Mouse (Mus musculus) megakaryocyte, adult 5-6 weeks (primary cell): ENCODE measurements around the gene Trim72. TPM values are rescaled to one million over a fixed set of nuclear protein-coding genes. Genes with fewer than 3 reads are reported as not detected.
A peak's percentile ranks its signal among the peaks of the same experiment; 100 is the strongest.
"Not testable (repeated sequence)": the region's sequence is repeated elsewhere in the genome, so short reads cannot be mapped to it uniquely, and the experiment has no call there.

ENCODE experiments used
- ATAC-seq: 2 replicates; pipeline ENCODE4 v1.8.0; 2016; ENCODE audit warnings: mild to moderate bottlenecking, inconsistent platforms; ENCODE audit not compliant: poor library complexity, severe bottlenecking
- total RNA-seq, 2 experiments: library from RNA; stranded (forward) in 1 of 2; stranded (reverse) in 1 of 2; fragments of 153-499, 151-499 nt in 1 of 2; fragments of 221-1000, 200-1000 nt in 1 of 2; gene quantifications; 2 replicates each; pipeline versions ENCODE4 v1.2.3 to v1.2.4; 2015 to 2017

Trim72 gene
- total RNA-seq, 2 experiments from 2014 or later, result not detected

DNA sequence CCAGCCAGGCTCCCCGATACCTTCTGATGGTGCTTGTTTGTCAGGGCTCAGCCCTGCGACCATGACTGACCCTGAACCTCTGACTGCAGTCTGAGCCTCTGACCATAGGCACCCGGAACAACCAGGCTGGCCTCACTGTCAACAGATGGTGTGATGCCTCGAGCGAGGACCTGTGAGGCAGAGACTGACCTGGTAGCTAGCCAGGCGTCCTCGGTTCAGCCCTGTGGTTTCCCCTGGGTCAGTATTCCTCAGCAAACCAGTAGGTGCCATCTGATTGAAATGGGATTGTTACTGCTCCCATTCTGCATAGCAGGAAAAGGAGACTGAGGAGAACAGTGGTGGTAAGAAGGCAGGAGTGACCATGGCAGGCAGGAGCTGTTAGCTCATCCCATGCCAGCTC lies 2.4 kb downstream of the Trim72 start:
- no peak for ATAC-seq

DNA sequence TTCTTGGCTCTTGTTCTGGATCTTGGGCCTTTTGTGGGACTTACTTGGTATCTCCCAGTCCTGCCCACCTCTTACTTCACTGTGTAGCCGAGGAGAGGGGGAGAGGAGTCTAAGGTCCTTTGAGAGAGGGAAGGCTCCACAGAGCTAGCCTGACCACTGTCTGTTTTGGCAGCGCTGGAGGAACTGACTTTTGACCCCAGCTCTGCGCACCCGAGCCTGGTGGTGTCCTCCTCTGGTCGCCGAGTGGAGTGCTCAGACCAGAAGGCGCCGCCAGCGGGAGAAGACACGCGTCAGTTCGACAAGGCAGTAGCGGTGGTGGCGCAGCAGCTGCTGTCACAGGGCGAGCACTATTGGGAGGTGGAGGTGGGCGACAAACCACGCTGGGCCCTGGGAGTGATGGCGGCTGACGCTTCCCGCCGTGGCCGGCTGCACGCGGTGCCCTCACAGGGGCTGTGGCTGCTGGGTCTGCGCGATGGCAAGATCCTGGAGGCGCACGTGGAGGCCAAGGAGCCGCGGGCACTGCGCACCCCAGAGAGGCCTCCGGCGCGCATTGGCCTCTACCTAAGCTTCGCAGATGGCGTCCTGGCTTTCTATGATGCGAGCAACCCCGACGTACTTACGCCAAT lies 6.1 kb downstream of the Trim72 start:
- ATAC-seq, result no peak

DNA sequence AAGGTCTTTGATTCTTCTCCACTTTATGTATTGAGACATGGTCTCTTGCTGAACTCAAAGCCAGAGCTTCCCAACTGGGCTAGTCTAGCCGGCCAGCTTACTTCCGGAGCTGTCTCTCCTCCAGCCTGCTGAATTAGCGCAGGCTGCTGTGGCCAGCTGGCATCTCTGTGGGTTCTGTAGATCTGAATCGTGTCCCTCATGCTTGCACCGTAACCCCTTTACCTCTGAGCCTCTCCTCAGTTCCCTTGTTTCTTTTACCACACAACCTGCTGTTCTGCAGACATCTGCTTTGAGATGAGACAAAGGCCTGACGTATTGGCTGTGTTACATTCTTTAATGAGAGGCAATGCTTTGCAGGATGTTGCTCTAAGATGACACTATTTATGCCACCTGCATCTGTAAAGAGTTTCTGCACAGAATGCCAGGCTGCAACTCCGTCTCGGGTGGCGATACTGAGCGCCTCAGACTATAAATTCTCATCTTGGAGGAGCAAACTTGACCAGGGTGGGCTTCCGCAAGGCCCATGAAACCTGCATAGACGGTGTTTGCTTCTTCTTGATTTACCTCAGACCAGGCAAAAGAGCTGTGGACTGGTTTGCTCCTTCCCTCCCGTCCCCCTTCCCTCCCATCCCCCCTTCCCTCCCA lies 8.5 kb downstream of the Trim72 start:
- no peak for ATAC-seq

DNA sequence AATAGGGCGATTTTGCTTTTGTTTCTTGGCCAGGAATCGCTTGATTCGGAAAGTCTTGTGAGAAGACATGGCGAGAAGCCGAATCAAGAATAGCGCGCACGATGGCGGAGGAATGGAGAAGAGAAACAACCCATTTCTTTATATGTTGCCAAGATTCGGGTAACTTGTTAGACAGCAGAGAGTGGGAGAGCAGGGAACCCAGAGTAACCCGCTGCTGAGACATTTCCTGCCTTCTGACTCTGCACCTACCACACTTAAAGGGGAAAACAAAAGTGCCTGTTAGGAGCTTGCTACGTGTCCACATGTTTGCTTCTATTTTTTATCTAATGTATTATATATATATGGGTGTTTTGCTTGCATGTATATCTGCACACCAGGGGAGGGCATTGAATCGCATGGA lies 9.4 kb downstream of the Trim72 start:
- no peak for ATAC-seq

DNA sequence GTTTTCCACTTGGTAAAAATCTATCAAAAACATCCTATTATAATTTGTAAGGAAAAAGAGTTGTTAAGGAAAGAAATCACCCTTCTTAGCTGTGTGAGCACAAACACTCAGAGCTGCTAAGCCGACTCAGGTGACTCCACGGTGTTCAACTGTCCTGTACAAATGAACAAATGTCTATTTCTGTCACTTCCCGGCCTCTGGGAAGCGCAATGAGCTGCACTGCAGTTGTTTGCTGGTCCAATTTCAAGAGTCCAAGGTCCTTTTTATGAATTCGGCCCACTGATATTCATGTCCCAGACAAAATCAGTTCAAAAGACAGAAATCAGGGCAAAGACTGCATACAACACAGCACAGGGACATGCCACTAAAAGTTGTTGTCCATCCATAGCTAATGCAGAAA lies 12.4 kb downstream of the Trim72 start:
- ATAC-seq, result not testable (repeated sequence)

DNA sequence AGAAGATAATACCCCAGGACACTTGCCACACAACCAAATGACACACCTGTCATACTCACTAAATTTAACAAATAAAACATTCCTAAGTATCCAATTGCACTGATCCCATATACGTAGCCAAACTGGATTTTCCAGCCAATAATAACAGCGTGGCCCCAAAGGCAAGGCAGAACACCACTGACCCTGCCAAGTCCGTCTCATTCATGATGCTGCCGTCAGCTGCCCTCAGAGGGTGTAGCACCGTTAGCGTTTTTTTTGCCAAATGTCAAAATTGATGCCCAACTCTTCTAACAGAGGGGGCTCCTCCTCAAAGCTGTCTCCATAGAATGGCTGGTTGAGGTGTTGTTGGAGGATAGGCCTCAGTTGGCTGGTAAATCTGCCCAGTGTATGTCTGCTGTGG lies 12.9 kb downstream of the Trim72 start:
- ATAC-seq, result no peak

DNA sequence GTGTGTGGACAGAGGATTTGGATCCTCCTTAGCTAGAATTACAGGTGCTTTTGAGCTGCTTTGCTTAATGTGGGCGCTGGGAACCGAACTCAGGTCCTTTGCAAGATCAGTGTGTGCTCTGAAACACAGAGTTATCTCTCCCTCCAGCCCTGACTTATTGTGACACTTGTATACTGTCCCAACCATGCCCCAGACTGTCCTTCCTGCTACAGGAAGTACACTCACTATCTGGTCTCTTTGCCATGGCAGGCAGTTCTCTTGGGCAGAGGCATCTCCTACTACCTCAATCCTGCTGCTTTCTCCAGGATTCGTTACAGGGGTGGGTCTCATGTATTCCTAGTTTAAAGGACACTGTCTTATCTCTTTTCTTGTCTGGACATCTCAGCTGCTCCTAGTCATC lies 14.5 kb downstream of the Trim72 start:
- peak; percentile 63; the same call in 1 of the 2 replicates for ATAC-seq

DNA sequence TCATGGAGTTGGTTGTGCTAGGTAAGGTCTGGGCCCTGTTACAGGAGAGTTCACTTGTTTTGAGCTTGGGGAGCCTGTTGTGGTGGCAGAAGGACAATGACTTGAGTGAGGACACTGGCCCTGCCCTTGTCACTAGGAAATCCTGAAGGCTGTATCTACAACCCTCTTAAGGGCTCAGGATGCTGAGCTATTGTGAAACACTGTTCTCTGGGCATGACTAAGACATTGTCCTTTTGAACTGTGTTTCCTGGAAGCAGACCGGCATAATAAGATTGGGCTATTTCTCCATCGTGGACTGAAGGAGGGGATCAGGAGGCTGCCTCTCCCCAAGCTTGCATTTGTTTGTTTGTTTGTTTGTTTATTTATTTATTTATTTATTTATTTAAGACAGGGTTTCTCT lies 15.4 kb downstream of the Trim72 start:
- ATAC-seq, result peak; percentile 83

DNA sequence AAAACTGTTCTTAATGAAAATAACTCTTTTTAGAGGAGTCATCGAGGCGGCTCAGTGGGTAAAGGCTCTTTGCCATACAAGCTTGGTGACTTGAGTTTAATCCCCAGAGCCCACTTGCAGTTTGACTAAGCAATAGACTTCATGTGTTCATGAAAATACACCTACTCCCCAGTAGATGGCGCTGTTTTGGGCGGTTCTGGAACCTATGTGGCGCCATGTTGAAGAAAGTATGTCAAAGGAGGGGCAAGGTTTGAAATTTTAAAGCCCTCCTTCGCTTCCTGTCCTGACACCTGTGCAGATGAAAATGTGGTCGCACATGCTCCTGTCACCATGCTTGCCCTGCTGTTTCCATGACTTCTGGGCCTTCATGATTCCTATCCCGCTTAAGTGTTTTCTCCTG lies 19.2 kb downstream of the Trim72 start:
- no peak for ATAC-seq

DNA sequence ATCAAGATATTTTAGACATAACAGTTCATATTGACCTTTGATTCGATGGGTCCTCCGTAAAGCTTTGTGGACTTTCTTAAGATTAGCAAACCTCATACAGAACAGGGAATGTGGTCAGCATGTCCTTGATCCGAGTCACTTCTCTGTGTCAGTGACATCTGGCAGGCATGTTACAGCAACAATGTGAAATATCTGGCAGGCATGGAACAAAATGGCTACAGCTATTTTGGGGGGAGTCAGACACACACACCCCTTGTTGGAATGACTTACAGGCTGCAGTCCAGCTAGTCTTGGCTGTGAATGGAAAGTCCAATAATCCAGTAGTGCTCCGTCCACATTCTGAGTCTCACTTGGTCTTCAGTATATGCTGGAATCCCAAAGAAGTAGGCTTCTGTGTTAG lies 19.8 kb downstream of the Trim72 start:
- no peak for ATAC-seq

DNA sequence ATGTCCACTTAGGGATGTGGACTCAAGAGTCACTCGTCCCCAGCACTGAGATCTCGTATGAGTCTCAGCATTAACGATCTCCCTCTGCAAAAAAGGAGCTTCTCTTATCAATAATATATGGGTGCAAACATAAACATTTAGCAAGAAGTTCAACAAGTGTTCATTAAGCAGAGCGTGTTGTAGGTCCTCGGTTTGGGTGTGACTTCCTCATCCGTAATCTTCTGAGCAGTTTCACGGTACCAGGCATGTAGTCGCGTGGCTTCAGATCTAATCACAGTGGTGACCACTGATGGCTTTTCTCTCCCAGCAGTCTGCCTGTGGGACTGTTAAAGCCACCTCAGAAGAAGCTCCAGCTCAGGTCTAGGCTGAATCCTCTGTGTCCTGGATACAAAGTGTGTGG lies 20.6 kb downstream of the Trim72 start:
- ATAC-seq, result peak; percentile 57

DNA sequence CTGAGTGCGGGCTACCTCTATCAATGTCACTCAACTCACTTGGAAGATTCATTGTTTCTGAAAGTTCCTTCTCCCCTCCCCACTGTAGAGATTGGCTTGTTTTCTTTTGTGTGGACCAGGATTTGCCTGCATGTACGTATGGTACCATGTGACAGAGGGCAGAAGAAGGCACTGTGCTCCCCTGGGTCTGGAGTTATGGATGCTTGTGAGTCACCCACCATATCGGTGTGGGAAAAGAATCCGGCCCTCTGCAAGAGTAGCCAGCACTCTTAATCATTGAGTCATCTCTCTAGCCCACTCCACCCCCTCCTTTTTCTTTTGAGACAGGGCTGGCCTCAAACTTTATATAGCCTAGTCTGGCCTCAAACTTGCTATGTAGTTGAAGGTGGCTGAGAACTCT lies 21.2 kb downstream of the Trim72 start:
- peak; percentile 6; the same call in 1 of the 2 replicates for ATAC-seq

DNA sequence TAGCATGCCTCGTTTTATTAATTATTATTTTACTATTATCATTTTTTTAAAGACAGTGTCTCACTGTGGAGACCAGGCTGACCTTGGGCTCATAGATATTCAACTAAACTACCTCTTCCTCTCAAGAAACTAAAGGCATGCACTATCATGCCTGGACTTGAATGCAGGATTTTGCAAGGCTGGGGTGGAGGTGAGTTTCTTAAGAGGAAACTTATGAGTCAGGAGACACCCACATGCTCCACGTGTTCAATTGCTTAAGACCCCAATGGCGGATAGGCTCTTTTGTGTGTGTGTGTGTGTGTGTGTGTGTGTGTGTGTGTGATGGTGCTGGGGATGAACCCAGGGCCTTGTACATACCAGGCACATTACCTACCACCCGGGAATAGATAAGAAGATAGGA lies 21.6 kb downstream of the Trim72 start:
- peak; percentile 88 for ATAC-seq

DNA sequence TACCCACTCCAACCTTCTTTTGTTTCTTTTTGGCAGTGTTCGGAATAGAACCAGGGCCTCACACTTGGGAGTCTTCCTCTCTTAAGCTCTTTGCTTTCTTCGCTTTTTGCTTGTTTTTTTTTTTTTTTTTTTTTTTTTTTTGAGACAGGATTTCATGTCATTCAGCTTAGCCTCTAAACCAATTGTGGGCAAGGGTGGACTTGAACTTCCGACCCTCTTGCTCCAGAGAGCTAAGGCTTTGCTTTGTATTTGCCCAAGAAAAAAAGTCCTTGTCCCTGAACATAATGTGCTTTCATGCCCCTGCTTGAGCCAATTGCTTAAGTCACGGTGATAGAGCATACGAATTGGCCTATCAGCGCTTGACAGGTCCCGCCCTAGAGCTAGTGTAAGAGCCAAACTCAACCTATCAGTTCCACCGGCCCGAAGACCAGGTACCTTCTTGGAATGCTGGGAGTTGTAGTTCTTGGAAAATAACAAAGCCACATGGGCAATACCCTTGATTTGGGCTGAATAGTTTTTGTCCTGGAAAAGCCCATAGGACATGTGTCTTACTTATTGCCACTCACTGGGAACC lies 27.7 kb downstream of the Trim72 start:
- ATAC-seq, result no peak

DNA sequence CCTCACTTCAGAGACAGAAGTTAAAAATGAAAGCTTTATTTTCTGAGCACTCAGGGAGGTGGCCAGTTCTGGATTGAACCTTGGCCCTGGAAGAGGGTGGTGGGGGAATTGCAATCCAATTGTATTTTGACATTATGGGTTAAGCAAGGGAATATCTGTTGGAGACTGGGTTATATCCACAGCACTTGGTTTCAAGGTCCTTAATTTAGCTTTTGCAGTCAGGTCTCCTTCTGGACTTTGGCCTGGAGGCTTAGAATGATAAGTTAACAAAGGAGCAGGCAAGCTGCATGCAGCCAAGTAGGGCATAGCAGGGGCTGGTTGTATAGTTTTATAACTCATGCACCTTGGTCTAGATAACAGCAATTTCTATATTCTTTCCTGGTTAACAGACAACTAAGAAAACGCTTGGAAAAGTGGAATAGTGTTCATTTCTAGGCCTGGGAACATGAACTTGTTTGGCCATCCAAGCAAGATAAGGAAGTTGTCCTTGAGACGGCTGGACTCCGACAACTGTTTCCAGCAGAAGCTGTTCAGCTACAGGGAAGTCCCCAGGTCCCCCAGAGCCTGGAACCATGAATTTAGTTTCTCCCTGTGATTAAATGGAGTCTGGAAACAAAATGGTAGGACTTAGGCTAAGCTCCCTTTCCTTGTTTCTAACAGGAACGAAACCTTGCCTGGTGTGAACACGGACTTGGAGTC lies 28.7 kb downstream of the Trim72 start:
- ATAC-seq, result no peak

DNA sequence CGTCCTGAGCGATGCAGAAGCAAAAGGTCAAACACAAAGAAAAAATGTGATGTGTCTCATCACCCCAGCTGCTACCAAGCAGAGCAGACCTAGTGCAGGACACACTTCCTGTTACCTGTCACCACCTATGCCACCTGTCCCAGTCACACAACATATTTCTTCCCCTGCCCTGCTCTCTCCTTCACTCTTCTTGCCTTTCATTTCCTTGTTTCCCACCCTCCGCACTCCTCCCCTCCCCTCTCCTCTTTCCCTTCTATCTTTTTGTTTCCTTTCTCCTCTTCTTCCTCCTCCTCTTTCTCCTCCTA lies 29.2 kb downstream of the Trim72 start:
- no peak for ATAC-seq

DNA sequence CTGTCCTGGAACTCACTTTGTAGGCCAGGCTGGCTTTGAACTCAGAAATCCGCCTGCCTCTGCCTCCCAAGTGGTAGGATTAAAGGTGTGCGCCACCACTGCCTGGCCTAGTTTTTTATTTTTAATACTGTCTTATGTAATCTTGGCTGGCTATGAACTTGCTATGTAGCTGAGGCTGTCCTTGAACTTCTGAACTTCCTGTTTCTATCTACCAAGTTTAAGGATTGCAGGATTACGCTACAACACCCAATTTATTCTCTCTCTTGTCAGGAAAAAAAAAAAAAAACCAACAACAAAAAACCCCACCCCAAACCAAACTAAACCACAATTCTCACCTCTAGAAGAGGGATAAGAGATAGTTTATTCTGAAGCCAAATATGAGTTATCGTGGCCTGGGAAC lies 29.9 kb downstream of the Trim72 start:
- no peak for ATAC-seq

DNA sequence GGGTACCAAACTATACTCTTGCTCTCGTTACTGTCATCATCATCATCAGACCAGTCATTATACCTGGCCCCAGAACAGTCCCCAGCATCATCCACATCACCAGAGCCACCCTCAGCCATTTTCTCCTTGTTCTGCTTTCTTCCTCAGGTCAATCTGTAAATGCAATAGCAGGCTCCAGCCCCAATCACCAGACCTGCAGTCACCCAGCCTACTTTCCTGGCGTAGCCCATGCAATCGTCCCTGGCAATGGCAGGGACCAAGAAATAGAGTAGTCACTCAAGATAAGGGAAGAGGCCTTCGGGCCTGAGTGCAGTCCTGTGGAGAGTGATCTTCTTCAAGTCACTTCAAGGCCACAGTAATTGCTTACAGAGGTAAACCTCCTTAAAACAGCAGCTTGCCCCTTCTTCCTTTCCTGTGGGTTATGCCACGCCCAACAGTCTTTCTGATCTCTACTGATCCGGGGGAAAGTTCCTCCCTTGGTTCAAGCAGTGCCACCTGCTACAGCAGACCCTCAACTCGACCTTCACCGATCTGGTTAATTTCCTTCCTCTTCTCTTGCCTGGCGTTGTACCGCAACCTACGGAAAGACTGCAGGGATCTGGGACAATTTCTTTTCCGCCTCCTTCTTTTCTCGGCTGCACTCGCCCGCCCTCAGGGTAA lies 38.5 kb downstream of the Trim72 start:
- peak; percentile 73 for ATAC-seq

DNA sequence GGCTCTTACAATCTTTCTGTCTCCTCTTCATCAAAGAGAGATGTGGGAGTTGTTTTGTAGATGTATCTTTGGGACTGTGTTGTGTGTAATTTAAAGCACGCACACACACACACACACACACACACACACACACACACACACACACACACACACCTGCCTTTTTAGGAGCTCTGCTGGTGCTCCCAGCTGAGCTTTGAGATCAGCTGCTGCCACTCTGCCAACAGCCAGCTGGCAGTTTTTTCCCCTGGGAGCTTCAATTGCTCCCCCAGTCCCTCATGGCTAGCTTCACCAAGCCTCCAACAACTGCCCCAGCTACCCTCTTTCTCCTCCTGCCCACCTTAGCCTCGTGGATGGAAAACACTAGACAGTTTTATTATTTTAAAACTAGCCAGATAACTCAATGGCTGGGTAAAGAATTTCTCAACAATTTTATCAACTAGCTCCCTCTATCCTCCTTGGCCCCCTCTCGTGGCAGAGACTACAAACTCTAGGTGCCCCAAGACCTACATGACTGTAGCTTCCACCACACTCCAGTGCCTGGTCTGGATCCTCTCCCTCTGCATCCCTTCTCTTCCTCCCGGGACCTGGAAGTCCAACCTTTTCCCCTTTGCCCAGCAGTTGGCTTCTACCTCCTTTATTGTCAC lies 40.5 kb downstream of the Trim72 start:
- no peak for ATAC-seq

DNA sequence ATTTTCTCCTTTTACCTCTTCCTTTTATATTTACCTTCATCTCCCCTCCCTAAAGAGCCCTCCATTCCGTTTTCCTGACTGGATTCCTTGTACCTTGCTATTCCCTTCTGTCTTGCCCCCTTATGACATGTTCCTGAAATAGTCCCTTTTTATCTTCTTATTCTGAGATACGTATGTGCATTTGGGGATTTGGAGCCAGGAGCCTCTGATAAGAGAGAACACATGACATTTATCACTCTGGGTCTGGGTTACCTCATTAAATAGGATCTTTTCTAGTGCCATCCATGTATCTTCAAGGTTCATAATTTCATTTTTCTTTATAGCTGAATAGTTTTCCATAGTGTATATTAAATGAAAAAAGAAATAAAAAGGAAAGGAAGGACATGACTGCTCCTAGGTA lies 41.9 kb downstream of the Trim72 start:
- ATAC-seq, result no peak

DNA sequence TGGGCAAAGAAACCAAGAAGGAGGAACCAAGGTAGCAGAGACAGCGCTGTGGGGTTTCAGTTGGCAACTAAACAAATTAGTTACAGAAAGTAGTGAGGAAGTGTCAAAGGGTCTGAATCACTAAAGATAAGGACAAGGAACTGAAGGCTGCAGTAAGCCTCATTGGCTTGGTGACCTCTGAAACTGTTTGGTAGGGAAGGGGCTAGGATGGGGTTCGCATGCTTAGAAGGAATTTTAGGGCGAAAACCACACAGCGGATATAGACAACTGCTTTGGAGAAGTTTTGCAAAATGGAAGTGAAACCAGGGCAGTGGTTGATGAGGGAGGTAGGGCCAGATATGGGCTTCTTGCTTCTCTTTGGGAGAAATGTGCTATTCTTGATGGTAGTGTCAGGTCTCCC lies 45.1 kb downstream of the Trim72 start:
- ATAC-seq, result peak; percentile 61
